ENCODE assay signal across 9 mouse cellular contexts in genomic region chrX:50619919-50620318, GRCm38 (mm10).
DNase-seq lines count a peak whose midpoint lies in the region; ATAC-seq and TF ChIP-seq lines count a peak whose summit lies in the region.
"Had no signal": no experiment of that assay in that cellular context is flagged by ENCODE, and none has a peak within 500 bp of the region (broad histone marks: within the 10 kb centered on the region; RNA-seq: fewer than 3 reads in every experiment).

No protein-coding gene starts in this region.

- 42% methylated on average over 9 of the region's 9 CpGs for WGBS in liver, embryonic 13.5 days (ENCODE audit: insufficient replicate concordance)
- 59% methylated on average over 9 of the region's 9 CpGs for WGBS in neural tube, embryonic 13.5 days

- H3K4me2 ChIP-seq in liver, embryonic 13.5 days = 0 out of 2 replicates have a peak overlapping the region, but pooled peaks have one; percentile 23
- H3K4me2 ChIP-seq in neural tube, embryonic 13.5 days = no peak overlapping the region
- H3K4me2 ChIP-seq: embryonic facial prominence, embryonic 12.5 days had no signal

- 0 out of 2 replicates have a peak, but pooled peaks cover 4% of the 10 kb centered on the region for H3K4me1 ChIP-seq in liver, embryonic 13.5 days (replicated peaks)
- H3K4me1 ChIP-seq in neural tube, embryonic 13.5 days (replicated peaks) = no peaks in the 10 kb centered on the region
- H3K4me1 ChIP-seq: embryonic facial prominence, embryonic 12.5 days had no signal

- no peak overlapping the region for H3K27ac ChIP-seq in liver, embryonic 13.5 days
- peak overlapping the region; percentile 61; the same call in 1 of the 2 replicates for H3K27ac ChIP-seq in neural tube, embryonic 13.5 days (replicated peaks)
- H3K27ac ChIP-seq: embryonic facial prominence, embryonic 12.5 days had no signal

- no peak overlapping the region for H3K4me3 ChIP-seq in liver, embryonic 13.5 days (replicated peaks)
- no peak overlapping the region for H3K4me3 ChIP-seq in neural tube, embryonic 13.5 days
- H3K4me3 ChIP-seq: embryonic facial prominence, embryonic 12.5 days had no signal

- ATAC-seq in liver, embryonic 13.5 days (ENCODE audit: low read depth) = peak; percentile 58
- no peak for ATAC-seq in neural tube, embryonic 13.5 days (ENCODE audit: low read depth)

- no peak overlapping the region for H3K9ac ChIP-seq in liver, embryonic 13.5 days
- H3K9ac ChIP-seq in neural tube, embryonic 13.5 days = no peak overlapping the region
- H3K9ac ChIP-seq: embryonic facial prominence, embryonic 12.5 days had no signal

- no peaks in the 10 kb centered on the region for H3K9me3 ChIP-seq in liver, embryonic 13.5 days (replicated peaks)
- no peaks in the 10 kb centered on the region for H3K9me3 ChIP-seq in neural tube, embryonic 13.5 days
- H3K9me3 ChIP-seq: embryonic facial prominence, embryonic 12.5 days had no signal

- intact Hi-C loops in gastrocnemius, postnatal 14 days (cut with DNase I; ENCODE audit: low total_unique reads) = no loop called here
- intact Hi-C loops in heart, postnatal 25 days (cut with DNase I) = no loop called here

- no peaks in the 10 kb centered on the region for H3K36me3 ChIP-seq in liver, embryonic 13.5 days
- H3K36me3 ChIP-seq in neural tube, embryonic 13.5 days = no peaks in the 10 kb centered on the region

- TF ChIP-seq POLR2A in brain, embryonic 14.5 days (IDR thresholded peaks at IDR 0.05; ENCODE audit: borderline replicate concordance, extremely low read depth, insufficient read depth, insufficient read length, poor library complexity, severe bottlenecking) = no peak

- TF ChIP-seq CTCF in brain, embryonic 14.5 days (IDR thresholded peaks at IDR 0.05; ENCODE audit: borderline replicate concordance, extremely low read depth, insufficient read depth, insufficient read length) = peak; percentile 54; the same call in 1 of the 2 replicates

- peak; percentile 78 for DNase-seq in gastrocnemius, postnatal 14 days
- no peak for DNase-seq in gastrocnemius, adult 18-20 months (ENCODE audit: low spot score)
- peak; percentile 18 for DNase-seq in CD4-positive helper T cell, adult 2 months (ENCODE audit: low read depth, low spot score)
- peak; percentile 93 for DNase-seq in brain, embryonic 14.5 days (ENCODE audit: low read depth)
- DNase-seq in heart, postnatal 25 days (ENCODE audit: low spot score) = peak; percentile 80
- peak; percentile 56 for DNase-seq in liver, embryonic 13.5 days
- DNase-seq in thymus, postnatal 14 days = no peak

- H3K27me3 ChIP-seq in liver, embryonic 13.5 days = no peaks in the 10 kb centered on the region
- H3K27me3 ChIP-seq in neural tube, embryonic 13.5 days = no peaks in the 10 kb centered on the region
- H3K27me3 ChIP-seq: embryonic facial prominence, embryonic 12.5 days had no signal

Comparison
In these comparisons a context has a peak if more than half of its experiments do, and no peak if none do; other contexts are left out.
1. DNase-seq: peak in gastrocnemius, postnatal 14 days (single experiment), CD4-positive helper T cell, adult 2 months (single experiment), brain, embryonic 14.5 days (single experiment), heart, postnatal 25 days (single experiment) and liver, embryonic 13.5 days (single experiment); none in gastrocnemius, adult 18-20 months (single experiment) and thymus, postnatal 14 days (single experiment).